Mouse (Mus musculus): ENCODE measurements at regions not wholly inside any gene's neighbourhood (a gene's known extent, or its start where the extent isn't known, plus 50 kb on each side); places are given as distances from the start of the nearest gene placed in this dataset.
A peak's percentile ranks its signal among the peaks of the same experiment; 100 is the strongest.

- DNase-seq (ENCODE audit: low read depth, low spot score) = no peak
These were observed 232.0 kb downstream of the Wdr72 start for GRCm38 (mm10) chr9:74342176-74342575.

- DNase-seq (ENCODE audit: low read depth, low spot score) = no peak
These were observed 234.9 kb downstream of the Wdr72 start for GRCm38 (mm10) chr9:74345027-74345426.

GRCm38 (mm10) chr9:74348776-74349175, 238.6 kb downstream of the Wdr72 start:
- DNase-seq (ENCODE audit: low read depth, low spot score) = peak; percentile 2

DNA sequence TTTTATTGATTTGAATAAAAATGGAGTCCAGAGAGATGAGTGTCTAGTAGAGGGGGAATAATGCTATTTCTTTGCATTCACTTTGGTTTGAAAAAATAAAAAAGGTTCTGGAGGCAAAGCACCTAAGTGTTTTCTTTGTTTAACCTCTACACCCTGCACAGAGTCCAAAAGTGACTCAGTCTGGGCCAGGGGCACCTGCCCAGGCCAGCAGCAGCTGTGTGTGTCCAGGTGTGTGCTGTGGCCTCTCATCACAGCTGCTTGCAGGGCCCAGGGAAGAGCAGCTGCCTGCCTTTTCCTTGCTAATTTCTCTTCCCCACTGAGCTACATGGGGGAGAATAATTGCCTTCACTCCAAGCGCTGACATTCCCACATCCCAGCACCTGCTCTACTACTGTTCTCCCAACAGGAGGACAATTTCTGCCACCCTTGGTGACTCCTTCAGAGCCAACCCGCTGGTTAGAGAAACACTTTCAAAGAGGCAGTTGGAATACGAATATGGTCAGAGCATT, 255.8 kb downstream of the Wdr72 start:
- DNase-seq (ENCODE audit: low read depth, low spot score) = no peak

DNA sequence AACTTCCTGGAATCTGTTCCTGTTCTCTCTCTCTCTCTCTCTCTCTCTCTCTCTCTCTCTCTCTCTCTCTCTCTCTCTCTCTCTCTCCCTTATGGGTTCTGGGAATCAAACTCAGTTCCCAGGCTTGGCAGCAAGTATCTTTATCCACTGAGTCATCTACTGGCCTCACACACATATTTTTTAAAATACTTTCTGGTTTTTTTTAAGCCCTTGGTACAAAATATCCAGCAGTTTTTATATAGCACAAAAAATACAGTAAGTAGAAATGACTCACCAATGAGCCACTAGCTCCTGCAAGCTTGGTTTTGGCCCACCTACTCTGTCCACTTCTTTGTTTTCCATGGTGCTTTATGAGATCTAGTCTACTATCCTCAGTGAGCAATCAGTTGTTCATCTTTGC, 266.0 kb downstream of the Wdr72 start:
- no peak for DNase-seq (ENCODE audit: low read depth, low spot score)

DNA sequence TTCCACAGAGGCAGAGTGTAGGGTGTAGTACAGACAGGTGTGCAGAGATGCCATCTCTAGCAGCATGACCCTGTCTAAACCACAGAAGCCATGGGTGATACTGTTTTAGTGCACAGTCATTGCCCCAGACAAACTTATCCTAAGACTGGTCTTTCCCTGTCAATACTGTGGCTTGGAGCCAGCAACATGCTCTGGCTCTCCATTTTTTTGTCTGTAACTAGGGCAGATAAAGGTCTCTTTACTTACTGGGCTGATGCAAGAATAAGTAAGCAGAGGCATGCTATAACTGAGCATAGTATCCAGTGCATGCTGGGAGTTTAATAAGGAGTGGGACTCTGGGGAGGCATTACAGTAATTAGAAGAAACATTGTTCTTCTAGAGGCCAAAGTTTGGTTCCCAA, 267.0 kb downstream of the Wdr72 start:
- DNase-seq (ENCODE audit: low read depth, low spot score) = no peak

- DNase-seq (ENCODE audit: low read depth, low spot score) = no peak
These were observed 274.2 kb downstream of the Wdr72 start for GRCm38 (mm10) chr9:74384206-74384896.

DNA sequence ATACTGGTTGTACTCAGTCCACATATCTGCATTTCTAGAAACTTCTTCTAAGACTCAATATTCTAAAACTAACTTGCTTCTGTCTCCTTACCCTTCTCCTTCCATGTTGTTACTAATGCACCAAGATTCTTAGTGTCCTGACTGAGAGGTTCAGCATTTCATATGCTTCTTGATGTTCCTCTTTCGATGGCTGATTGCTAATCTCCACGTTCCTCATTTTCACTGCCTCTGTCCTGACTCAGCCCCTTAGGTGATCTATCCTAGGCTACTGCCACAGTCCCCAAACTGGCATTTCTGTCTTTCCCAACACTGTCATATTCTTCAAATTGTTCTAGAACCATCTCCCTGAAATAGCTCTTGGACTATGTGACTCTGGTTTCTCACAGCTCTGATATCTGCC, 315.4 kb downstream of the Wdr72 start:
- DNase-seq (ENCODE audit: low read depth, low spot score) = no peak

DNA sequence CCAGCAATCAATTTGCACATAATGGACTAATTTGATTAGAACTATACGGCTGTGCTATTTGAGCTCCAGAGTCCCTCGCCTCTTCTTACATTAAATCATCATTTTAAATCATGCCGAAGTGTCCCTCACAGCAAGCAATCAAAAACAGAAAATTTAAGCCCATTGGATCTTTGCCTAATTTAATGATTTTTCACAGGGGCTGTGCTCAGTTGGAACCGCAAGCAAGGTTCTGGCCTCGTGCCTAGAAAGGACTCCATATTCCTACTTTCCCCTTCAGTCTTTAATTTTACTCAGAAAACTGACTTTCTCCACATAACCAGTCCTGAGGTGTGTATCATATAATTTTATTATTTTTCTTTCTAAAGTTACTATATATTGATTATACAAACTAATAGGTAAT, 339.8 kb downstream of the Wdr72 start:
- no peak for DNase-seq (ENCODE audit: low read depth, low spot score)

- peak; percentile 50 for DNase-seq (ENCODE audit: low read depth, low spot score)
These were observed 350.9 kb downstream of the Wdr72 start for GRCm38 (mm10) chr9:74461084-74461483.

- no peak for DNase-seq (ENCODE audit: low read depth, low spot score)
These were observed 366.7 kb downstream of the Wdr72 start for GRCm38 (mm10) chr9:74476830-74477229.

DNA sequence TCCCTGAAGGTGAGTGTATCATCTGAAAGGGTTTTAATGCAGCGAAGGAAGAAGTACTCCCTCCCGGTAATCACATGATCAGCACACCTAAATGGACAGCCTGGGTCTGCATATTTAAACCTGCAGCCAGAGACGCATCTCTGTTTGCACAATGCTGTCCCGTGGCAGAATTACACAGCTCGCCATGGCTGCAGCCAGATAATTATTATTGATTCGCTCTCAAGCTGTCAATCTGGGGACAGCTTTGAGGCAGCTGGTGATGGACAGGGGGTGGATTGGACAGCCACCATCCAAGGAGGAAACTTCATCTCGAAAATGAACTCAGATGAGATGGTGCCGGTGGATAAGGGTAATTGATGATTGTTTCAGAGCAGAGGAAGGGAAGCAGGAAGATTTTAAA, 369.1 kb downstream of the Wdr72 start:
- DNase-seq (ENCODE audit: low read depth, low spot score) = no peak

GRCm38 (mm10) chr9:74513887-74514286, 347.8 kb upstream of the Onecut1 start:
- DNase-seq (ENCODE audit: low read depth, low spot score) = no peak

GRCm38 (mm10) chr9:74528550-74528949, 333.2 kb upstream of the Onecut1 start:
- no peak for DNase-seq (ENCODE audit: low read depth, low spot score)

- peak; percentile 60 for DNase-seq (ENCODE audit: low read depth, low spot score)
These were observed 331.4 kb upstream of the Onecut1 start for GRCm38 (mm10) chr9:74530317-74530716.

DNA sequence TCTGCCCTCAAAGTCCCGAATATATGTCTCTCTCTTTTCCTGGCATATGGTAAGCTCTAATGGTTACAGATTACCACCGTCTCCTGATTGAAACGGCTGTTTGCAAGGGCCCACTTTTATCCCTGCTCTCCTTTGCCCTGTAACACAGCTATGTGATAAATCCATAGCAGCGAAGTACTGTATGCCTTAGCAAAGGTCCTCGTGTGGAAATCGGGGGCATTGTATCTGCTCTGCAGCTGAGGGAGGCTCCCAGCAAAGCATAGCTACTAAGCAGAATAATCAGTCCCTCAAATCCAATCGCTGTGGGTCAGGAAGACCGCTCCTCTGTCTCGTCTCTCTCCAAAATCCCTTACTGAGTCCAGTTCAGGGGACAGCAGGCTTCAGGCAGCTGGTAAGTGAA, 331.0 kb upstream of the Onecut1 start:
- DNase-seq (ENCODE audit: low read depth, low spot score) = no peak

DNA sequence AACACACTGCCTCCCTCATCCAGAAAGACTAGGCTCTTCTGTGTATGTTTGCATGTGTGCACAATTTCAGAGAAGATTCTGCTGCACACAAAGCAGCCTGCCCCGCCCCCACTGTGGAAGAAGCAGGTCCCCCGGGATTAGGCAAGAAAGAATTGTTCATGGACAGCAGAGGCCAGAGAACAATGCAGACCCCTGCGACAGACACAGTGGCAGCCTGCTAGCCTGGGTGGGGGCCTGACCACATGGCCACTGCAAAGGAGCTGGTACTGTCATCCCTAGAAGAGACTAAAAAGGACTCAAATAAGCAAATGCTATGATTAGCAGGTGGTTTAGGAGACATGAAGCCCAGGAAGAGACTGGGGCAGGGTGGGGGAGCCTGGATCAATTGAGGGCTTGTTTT, 329.7 kb upstream of the Onecut1 start:
- DNase-seq (ENCODE audit: low read depth, low spot score) = no peak

DNA sequence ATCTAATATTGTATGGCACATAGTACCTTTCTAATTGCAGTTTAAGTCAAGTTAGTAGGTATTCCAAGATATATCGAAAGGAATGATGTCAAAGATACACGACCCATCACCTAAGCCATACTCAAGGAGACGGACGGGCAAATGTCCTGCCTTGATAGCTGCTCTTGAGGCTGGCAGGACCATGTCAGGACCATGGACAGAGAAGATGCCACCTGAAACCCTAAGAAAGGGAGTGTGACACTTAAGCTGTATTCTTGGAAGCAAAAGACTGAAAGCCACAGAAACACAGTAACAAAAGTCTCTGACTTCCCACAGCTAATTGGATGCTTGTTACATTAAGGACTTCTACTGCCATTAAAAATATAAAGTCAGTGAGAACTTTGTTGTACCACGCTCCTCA, 326.7 kb upstream of the Onecut1 start:
- DNase-seq (ENCODE audit: low read depth, low spot score) = peak; percentile 53

- no peak for DNase-seq (ENCODE audit: low read depth, low spot score)
These were observed 305.6 kb upstream of the Onecut1 start for GRCm38 (mm10) chr9:74556116-74556515.

DNA sequence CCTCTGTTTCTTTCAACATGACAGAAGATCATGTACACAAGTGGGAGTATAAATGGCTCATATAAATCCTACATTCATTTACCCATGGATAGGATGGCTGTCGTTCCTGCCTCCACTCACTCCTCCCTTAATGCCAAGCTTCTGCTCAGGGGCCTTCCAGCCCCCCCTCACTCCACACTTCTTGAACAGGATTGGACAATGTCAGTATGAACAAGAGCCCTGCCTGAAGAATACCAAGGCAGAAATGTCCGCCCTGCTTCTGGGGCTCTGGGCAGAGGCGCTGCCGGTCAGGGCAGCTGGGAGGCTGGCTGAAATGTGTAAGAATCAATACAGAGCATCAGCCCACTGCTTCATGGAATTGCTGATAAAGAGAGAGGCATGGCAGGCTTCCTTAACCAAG, 269.0 kb upstream of the Onecut1 start:
- no peak for DNase-seq (ENCODE audit: low read depth, low spot score)

DNA sequence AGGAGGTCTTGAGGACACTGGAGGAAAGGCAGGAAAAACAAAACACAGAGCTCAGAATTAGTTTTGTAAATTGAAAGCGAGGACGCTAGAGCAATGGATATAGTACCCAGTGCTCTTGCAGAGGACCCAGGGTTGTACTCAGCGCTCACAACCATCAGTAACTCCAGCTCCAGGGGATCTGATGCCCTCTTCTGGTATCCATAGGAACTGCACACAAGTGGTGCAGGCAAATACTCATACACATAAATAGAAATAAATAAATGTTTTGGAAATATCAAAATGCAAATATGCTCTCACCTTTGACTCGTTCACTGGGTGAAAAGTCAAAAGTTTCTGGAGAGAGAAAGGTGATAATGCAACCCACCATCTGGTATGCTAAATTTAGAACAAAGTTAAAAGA, 267.8 kb upstream of the Onecut1 start:
- peak; percentile 40 for DNase-seq (ENCODE audit: low read depth, low spot score)

DNA sequence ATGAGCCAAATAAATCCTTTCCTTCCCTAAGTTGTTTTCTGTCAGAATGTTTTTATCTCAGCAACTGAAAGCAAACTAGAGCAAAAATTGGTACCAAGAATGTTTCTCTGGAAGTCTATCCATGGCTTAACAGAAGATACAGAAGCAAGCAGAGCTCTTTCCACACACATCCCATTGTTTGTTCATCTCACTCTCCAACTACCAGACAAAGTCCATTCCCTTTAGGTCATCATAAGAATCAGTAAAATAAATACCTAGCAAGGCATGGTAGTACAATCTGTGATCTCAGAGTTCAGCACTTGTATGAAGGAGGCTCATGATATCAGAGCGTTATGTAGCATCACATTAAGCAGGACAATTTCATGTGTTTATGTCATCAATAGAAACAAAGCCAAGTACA, 257.3 kb upstream of the Onecut1 start:
- DNase-seq (ENCODE audit: low read depth, low spot score) = no peak

GRCm38 (mm10) chr9:74621957-74622356, 239.8 kb upstream of the Onecut1 start:
- peak; percentile 59 for DNase-seq (ENCODE audit: low read depth, low spot score)

DNA sequence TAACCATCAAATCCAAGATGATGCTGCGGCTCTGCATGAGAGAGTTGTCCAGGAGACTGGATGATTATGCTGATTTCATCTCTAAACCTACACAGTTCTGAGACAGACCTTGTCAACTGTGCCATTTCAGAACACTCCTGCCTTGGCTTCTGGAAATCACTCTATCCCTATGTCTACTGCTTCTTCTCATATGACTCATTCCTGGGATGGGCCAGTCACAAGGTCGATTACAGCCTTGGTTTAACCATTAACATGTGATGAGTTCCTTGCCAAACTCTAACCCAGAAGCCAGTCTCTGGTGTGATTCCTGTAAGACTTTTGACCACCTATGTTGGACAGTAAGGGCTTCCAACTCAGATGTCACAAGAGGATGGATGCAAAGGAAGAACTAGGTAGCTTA, 216.3 kb upstream of the Onecut1 start:
- no peak for DNase-seq (ENCODE audit: low read depth, low spot score)

Data from ZHBTc4 (cell line).